Mouse (Mus musculus) stomach, postnatal 0 days (tissue): ENCODE measurements around the gene Atp8a2. TPM values are rescaled to one million over a fixed set of nuclear protein-coding genes. Genes with fewer than 3 reads are reported as not detected.

ENCODE experiments used
- ATAC-seq: fragments of 200-750 bp; cut with Nextera tagmentation; 2 replicates; pipeline ENCODE4 v1.8.0; 2017; ENCODE audit not compliant: low FRiP score, low TSS enrichment
- DNase-seq: peaks from one replicate; pipeline ENCODE4 v3.0.0-alpha.2; 2016; ENCODE audit warnings: low spot score
- H3K27ac ChIP-seq: fragments of 300-500 bp; sonication (generic); replicated peaks from 2 replicates; pipeline ENCODE4 v1.5.1; 2014; ENCODE audit warnings: mild to moderate bottlenecking, control low read depth
- H3K27me3 ChIP-seq: fragments of 300-500 bp; sonication (generic); 2 replicates; pipeline ENCODE4 v1.6.1; 2014; ENCODE audit warnings: low read length; ENCODE audit not compliant: control insufficient read depth, insufficient read depth
- H3K36me3 ChIP-seq: fragments of 300-500 bp; sonication (generic); 2 replicates; pipeline ENCODE4 v1.6.1; 2014; ENCODE audit warnings: low read length, mixed read lengths; ENCODE audit not compliant: control insufficient read depth, insufficient read depth
- H3K4me1 ChIP-seq: fragments of 300-500 bp; sonication (generic); replicated peaks from 2 replicates; pipeline ENCODE4 v1.6.1; 2014; ENCODE audit warnings: antibody characterized with exemption; ENCODE audit not compliant: control insufficient read depth, insufficient read depth
- H3K4me2 ChIP-seq: fragments of 300-500 bp; sonication (generic); replicated peaks from 2 replicates; pipeline ENCODE4 v1.6.1; 2014; ENCODE audit warnings: low read depth, mild to moderate bottlenecking, control low read depth, moderate library complexity
- H3K4me3 ChIP-seq: fragments of 300-500 bp; sonication (generic); 2 replicates; pipeline ENCODE4 v1.5.1; 2014; ENCODE audit warnings: low read depth, low read length, control low read depth
- H3K9ac ChIP-seq: fragments of 300-500 bp; sonication (generic); 2 replicates; pipeline ENCODE4 v1.6.1; 2014; ENCODE audit warnings: mild to moderate bottlenecking, low read length, control low read depth, mixed read lengths
- H3K9me3 ChIP-seq: fragments of 300-500 bp; sonication (generic); 2 replicates; pipeline ENCODE4 v1.6.1; 2016; ENCODE audit warnings: low read length; ENCODE audit not compliant: control insufficient read depth
- CTCF ChIP-seq: IDR thresholded peaks from 2 replicates; pipeline ENCODE4 v1.5.1; 2016; ENCODE audit warnings: antibody characterized with exemption, low read depth, mild to moderate bottlenecking, moderate library complexity
- EP300 ChIP-seq: optimal IDR thresholded peaks from 2 replicates; pipeline ENCODE3; 2016; ENCODE audit warnings: antibody characterized with exemption
- WGBS: fragments of 180-500 bp; shearing (Covaris S2); extraction: QIAGEN DNeasy Blood & Tissue Kit; methylation state at CpG from one replicate; pipeline ENCODE4 v1.1.7; 2014; 5-methylcytosine and 5-hydroxymethylcytosine counted together
- polyA plus RNA-seq: library from polyadenylated mRNA; unstranded; fragments of >200 nt; fragmentation: Nextera tagmentation; extraction: Ambion mirVana; gene quantifications from 2 replicates; pipeline ENCODE4 v1.2.1, GENCODE M21; 2015

Atp8a2 gene
- polyA plus RNA-seq, 1 experiment from 2014 or later = 6.3 TPM

- Histone ChIP-seq H3K27ac (no peak overlapping the region), H3K4me2 (no peak overlapping the region), H3K27me3 (no peaks in the 10 kb centered on the region), H3K4me3 (no peak overlapping the region), H3K36me3 (no peaks in the 10 kb centered on the region), H3K4me1 (no peaks in the 10 kb centered on the region), H3K9me3 (no peaks in the 10 kb centered on the region), H3K9ac (no peak overlapping the region)
- TF ChIP-seq EP300 (no peak), CTCF (no peak)
- ATAC-seq = no peak
- DNase-seq = no peak
- 62% methylated on average over 15 of the region's 15 CpGs for WGBS
These were observed 437.7 kb downstream of the Atp8a2 start for GRCm38 (mm10) chr14:59759196-59759839.

GRCm38 (mm10) chr14:59752401-59752800, 444.6 kb downstream of the Atp8a2 start:
- H3K4me3 ChIP-seq = no peak overlapping the region

GRCm38 (mm10) chr14:59750005-59750404, 447.0 kb downstream of the Atp8a2 start:
- WGBS = 87% methylated on average over 6 of the region's 6 CpGs
- H3K4me2 ChIP-seq = no peak overlapping the region
- no peak overlapping the region for H3K9ac ChIP-seq
- H3K4me1 ChIP-seq = no peaks in the 10 kb centered on the region
- no peaks in the 10 kb centered on the region for H3K27me3 ChIP-seq
- H3K4me3 ChIP-seq = no peak overlapping the region
- no peak overlapping the region for H3K27ac ChIP-seq
- DNase-seq (no peak), ATAC-seq (no peak)
- H3K9me3 ChIP-seq = no peaks in the 10 kb centered on the region
- no peaks in the 10 kb centered on the region for H3K36me3 ChIP-seq
- TF ChIP-seq EP300 (no peak), CTCF (no peak)

More at GRCm38 (mm10) chr14:59752401-59752800, 444.6 kb downstream of the Atp8a2 start:
- 68% methylated on average over 3 of the region's 3 CpGs for WGBS
- no peaks in the 10 kb centered on the region for H3K4me1 ChIP-seq
- ATAC-seq (no peak), DNase-seq (no peak)
- H3K36me3 ChIP-seq = no peaks in the 10 kb centered on the region
- H3K4me2 ChIP-seq = no peak overlapping the region
- H3K9me3 ChIP-seq = no peaks in the 10 kb centered on the region
- H3K9ac ChIP-seq = no peak overlapping the region
- TF ChIP-seq EP300 (no peak), CTCF (no peak)
- H3K27ac ChIP-seq = no peak overlapping the region
- no peaks in the 10 kb centered on the region for H3K27me3 ChIP-seq

DNA sequence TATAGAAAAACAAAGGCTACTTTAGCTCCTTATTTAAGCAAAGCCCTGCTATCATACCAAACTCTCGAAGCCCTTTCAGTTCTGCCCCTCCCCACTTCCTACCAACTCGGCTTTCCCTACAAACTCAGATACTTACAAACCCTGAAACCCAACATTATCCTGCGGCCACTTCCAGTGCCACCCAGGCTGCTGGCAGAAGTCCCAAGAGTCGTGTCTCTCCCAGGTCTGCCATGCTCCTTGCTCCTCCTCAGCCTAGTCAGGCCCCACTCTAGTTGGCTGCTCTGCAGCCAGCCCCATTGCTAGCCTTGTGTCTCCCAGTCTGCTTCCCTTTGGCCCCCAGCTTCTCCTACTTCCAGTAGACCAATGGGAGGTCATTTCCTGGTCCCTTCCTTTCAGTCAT, 451.3 kb downstream of the Atp8a2 start:
- no peaks in the 10 kb centered on the region for H3K36me3 ChIP-seq
- no peak overlapping the region for H3K27ac ChIP-seq
- no peak overlapping the region for H3K9ac ChIP-seq
- no peak overlapping the region for H3K4me3 ChIP-seq
- no peaks in the 10 kb centered on the region for H3K27me3 ChIP-seq
- DNase-seq (no peak), ATAC-seq (no peak)
- TF ChIP-seq EP300 (no peak), CTCF (no peak)
- 54% methylated on average over 4 of the region's 4 CpGs for WGBS
- no peaks in the 10 kb centered on the region for H3K4me1 ChIP-seq
- no peaks in the 10 kb centered on the region for H3K9me3 ChIP-seq
- no peak overlapping the region for H3K4me2 ChIP-seq

- Histone ChIP-seq H3K9ac (no peak overlapping the region), H3K36me3 (no peaks in the 10 kb centered on the region), H3K27me3 (no peaks in the 10 kb centered on the region), H3K27ac (no peak overlapping the region), H3K4me2 (no peak overlapping the region), H3K4me3 (no peak overlapping the region), H3K4me1 (no peaks in the 10 kb centered on the region), H3K9me3 (no peaks in the 10 kb centered on the region)
- TF ChIP-seq EP300 (no peak), CTCF (no peak)
- WGBS = 92% methylated on average over 5 of the region's 5 CpGs
- ATAC-seq = no peak
- DNase-seq = no peak
These were observed 455.2 kb downstream of the Atp8a2 start for GRCm38 (mm10) chr14:59741752-59742151.

DNA sequence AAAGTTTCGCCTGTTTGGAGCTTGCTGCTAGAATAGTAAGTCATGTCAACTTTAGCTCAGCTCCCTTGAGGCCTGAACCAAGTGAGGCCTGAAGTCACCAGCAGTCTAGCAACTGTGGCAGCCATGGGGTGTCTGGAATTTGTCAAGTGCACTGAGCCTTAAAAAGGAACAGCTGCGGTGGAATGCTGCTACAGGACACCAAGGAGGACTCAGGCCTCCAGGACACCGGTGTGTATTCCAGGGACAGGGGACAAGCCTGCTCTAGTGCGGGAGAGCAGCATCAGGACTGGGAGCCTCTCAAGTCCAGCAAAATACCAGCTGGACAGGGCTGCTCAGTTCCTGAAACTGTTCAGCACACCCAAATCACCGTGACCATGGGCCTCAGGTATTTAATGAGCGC, 457.5 kb downstream of the Atp8a2 start:
- no peak overlapping the region for H3K9ac ChIP-seq
- no peak for ATAC-seq
- no peak overlapping the region for H3K27ac ChIP-seq
- H3K4me3 ChIP-seq = no peak overlapping the region
- no peak for DNase-seq
- H3K4me1 ChIP-seq = no peaks in the 10 kb centered on the region
- whole genome bisulfite sequencing = 59% methylated on average over 6 of the region's 6 CpGs
- no peaks in the 10 kb centered on the region for H3K9me3 ChIP-seq
- H3K27me3 ChIP-seq = no peaks in the 10 kb centered on the region
- H3K4me2 ChIP-seq = no peak overlapping the region
- no peaks in the 10 kb centered on the region for H3K36me3 ChIP-seq
- TF ChIP-seq EP300 (no peak), CTCF (no peak)
